Mouse (Mus musculus) lung, embryonic 14.5 days (tissue): ENCODE results near the gene Pnmal1. TPM values are rescaled to one million over a fixed set of nuclear protein-coding genes. Genes with fewer than 3 reads are reported as not detected.
A peak's percentile ranks its signal among the peaks of the same experiment; 100 is the strongest.

Experiments used
- ATAC-seq: fragments of 200-750 bp; cut with Nextera tagmentation; 2 replicates; pipeline ENCODE4 v1.8.0; 2017; ENCODE audit warnings: mild to moderate bottlenecking, moderate TSS enrichment, moderate library complexity; ENCODE audit not compliant: insufficient read depth
- DNase-seq: peaks from one replicate; pipeline ENCODE4 v3.0.0-alpha.2; 2015
- H3K27ac ChIP-seq: fragments of 300-500 bp; sonication (generic); 2 replicates; pipeline ENCODE4 v1.5.1; 2014; ENCODE audit warnings: low read depth, mild to moderate bottlenecking, moderate library complexity
- H3K27me3 ChIP-seq: fragments of 300-500 bp; sonication (generic); 2 replicates; pipeline ENCODE4 v1.6.1; 2014; ENCODE audit warnings: low read length, control low read depth; ENCODE audit not compliant: insufficient read depth
- H3K36me3 ChIP-seq: fragments of 300-500 bp; sonication (generic); 2 replicates; pipeline ENCODE4 v1.6.1; 2014; ENCODE audit warnings: control low read depth; ENCODE audit not compliant: insufficient read depth
- H3K4me1 ChIP-seq: fragments of 300-500 bp; sonication (generic); 2 replicates; pipeline ENCODE4 v1.6.1; 2014; ENCODE audit warnings: antibody characterized with exemption, control low read depth; ENCODE audit not compliant: insufficient read depth
- H3K4me2 ChIP-seq: fragments of 300-500 bp; sonication (generic); 2 replicates; pipeline ENCODE4 v1.6.1; 2014; ENCODE audit warnings: mild to moderate bottlenecking
- H3K4me3 ChIP-seq: fragments of 300-500 bp; sonication (generic); 2 replicates; pipeline ENCODE4 v1.5.1; 2014; ENCODE audit warnings: low read depth, low read length
- H3K9ac ChIP-seq: fragments of 300-500 bp; sonication (generic); 2 replicates; pipeline ENCODE4 v1.6.1; 2014
- H3K9me3 ChIP-seq: fragments of 300-500 bp; sonication (generic); 2 replicates; pipeline ENCODE4 v1.6.1; 2016; ENCODE audit warnings: low read depth, low read length, control low read depth
- CTCF ChIP-seq: IDR thresholded peaks from 2 replicates; pipeline ENCODE4 v1.5.1; 2016; ENCODE audit warnings: antibody characterized with exemption, low read depth
- WGBS: fragments of 180-500 bp; shearing (Covaris S2); extraction: QIAGEN DNeasy Blood & Tissue Kit; methylation state at CpG from one replicate; pipeline ENCODE4 v1.1.7; 2014; 5-methylcytosine and 5-hydroxymethylcytosine counted together
- polyA plus RNA-seq: library from polyadenylated mRNA; unstranded; fragments of >200 nt; fragmentation: Nextera tagmentation; extraction: Ambion mirVana; gene quantifications from 2 replicates; pipeline ENCODE4 v1.2.1, GENCODE M21; 2014

The Pnmal1 gene
- polyA plus RNA-seq, 1 experiment from 2014 or later, result 0.11 TPM

- H3K4me2 ChIP-seq, result no peak overlapping the region
- no peak overlapping the region for H3K9ac ChIP-seq
- H3K4me1 ChIP-seq, result peaks cover 4% of the 10 kb centered on the region; the same call in 1 of the 2 replicates
- no peak for DNase-seq
- H3K9me3 ChIP-seq, result no peaks in the 10 kb centered on the region
- H3K27me3 ChIP-seq, result no peaks in the 10 kb centered on the region
- no peak overlapping the region for H3K4me3 ChIP-seq
- 83% methylated on average over 3 of the region's 3 CpGs for WGBS
- TF ChIP-seq CTCF, result no peak
- ATAC-seq, result no peak
- H3K36me3 ChIP-seq, result no peaks in the 10 kb centered on the region
- no peak overlapping the region for H3K27ac ChIP-seq
These were observed 19.1 kb downstream of the Pnmal1 start for GRCm38 (mm10) chr7:16978593-16978992.

GRCm38 (mm10) chr7:16980348-16980747 lies 20.9 kb downstream of the Pnmal1 start:
- H3K27ac ChIP-seq, result peak overlapping the region; percentile 56
- H3K9me3 ChIP-seq, result no peaks in the 10 kb centered on the region
- WGBS, result under 1% methylated on average over 12 of the region's 12 CpGs
- TF ChIP-seq CTCF, result no peak
- H3K4me3 ChIP-seq, result peak overlapping the region; percentile 15; the same call in 1 of the 2 replicates
- H3K36me3 ChIP-seq, result no peaks in the 10 kb centered on the region
- H3K27me3 ChIP-seq, result no peaks in the 10 kb centered on the region
- ATAC-seq (peak; percentile 85), DNase-seq (peak; percentile 76)
- peak overlapping the region; percentile 53 for H3K4me2 ChIP-seq
- peak overlapping the region; percentile 40 for H3K9ac ChIP-seq
- H3K4me1 ChIP-seq, result peaks cover 4% of the 10 kb centered on the region; the same call in 1 of the 2 replicates

GRCm38 (mm10) chr7:16982859-16983568 lies 23.5 kb downstream of the Pnmal1 start, which contains the start of gene Gm42372:
TSS of gene Gm42372 (plus strand) at chr7:16983086.
- no peak within 1 kb of the TSS for H3K9ac ChIP-seq

GRCm38 (mm10) chr7:16987541-16988149 lies 28.2 kb downstream of the Pnmal1 start:
- H3K9me3 ChIP-seq, result no peaks in the 10 kb centered on the region
- H3K27me3 ChIP-seq, result no peaks in the 10 kb centered on the region
- no peak overlapping the region for H3K4me2 ChIP-seq
- no peak for TF ChIP-seq CTCF
- H3K4me3 ChIP-seq, result no peak overlapping the region
- 34% methylated on average over 7 of the region's 7 CpGs for WGBS
- H3K9ac ChIP-seq, result no peak overlapping the region
- ATAC-seq (no peak), DNase-seq (peak; percentile 13)
- H3K4me1 ChIP-seq, result peaks cover 22% of the 10 kb centered on the region
- H3K27ac ChIP-seq, result no peak overlapping the region
- H3K36me3 ChIP-seq, result no peaks in the 10 kb centered on the region

More at GRCm38 (mm10) chr7:16982859-16983568, 23.5 kb downstream of the Pnmal1 start, which contains the start of gene Gm42372:
- peaks cover 9% of the 10 kb centered on the region; the same call in 1 of the 2 replicates for H3K4me1 ChIP-seq
- WGBS, result 23% methylated on average over 26 of the region's 26 CpGs
- no peaks in the 10 kb centered on the region for H3K27me3 ChIP-seq
- DNase-seq (peak; percentile 72), ATAC-seq (no peak)
- no peak within 1 kb of the TSS for H3K4me3 ChIP-seq
- no peak for TF ChIP-seq CTCF
- no peaks in the 10 kb centered on the region for H3K9me3 ChIP-seq
- H3K27ac ChIP-seq, result no peak within 1 kb of the TSS
- no peaks in the 10 kb centered on the region for H3K36me3 ChIP-seq
- H3K4me2 ChIP-seq, result peak within 1 kb of the TSS; percentile 35; the same call in 1 of the 2 replicates

GRCm38 (mm10) chr7:16988405-16988804 lies 28.9 kb downstream of the Pnmal1 start:
- H3K27me3 ChIP-seq, result no peaks in the 10 kb centered on the region
- H3K27ac ChIP-seq, result no peak overlapping the region
- no peak for TF ChIP-seq CTCF
- no peaks in the 10 kb centered on the region for H3K36me3 ChIP-seq
- peaks cover 18% of the 10 kb centered on the region for H3K4me1 ChIP-seq
- 29% methylated on average over 3 of the region's 3 CpGs for WGBS
- no peak overlapping the region for H3K4me3 ChIP-seq
- peak; percentile 14 for ATAC-seq
- no peak overlapping the region for H3K9ac ChIP-seq
- DNase-seq, result peak; percentile 90
- no peaks in the 10 kb centered on the region for H3K9me3 ChIP-seq
- no peak overlapping the region for H3K4me2 ChIP-seq

- TF ChIP-seq CTCF, result no peak
- no peaks in the 10 kb centered on the region for H3K27me3 ChIP-seq
- H3K4me1 ChIP-seq, result peaks cover 19% of the 10 kb centered on the region
- WGBS, result 27% methylated on average over 15 of the region's 15 CpGs
- H3K27ac ChIP-seq, result peak overlapping the region; percentile 89
- H3K4me3 ChIP-seq, result no peak overlapping the region
- H3K4me2 ChIP-seq, result peak overlapping the region; percentile 22; the same call in 1 of the 2 replicates
- H3K9me3 ChIP-seq, result no peaks in the 10 kb centered on the region
- H3K36me3 ChIP-seq, result peaks cover under 1% of the 10 kb centered on the region; the same call in 1 of the 2 replicates
- ATAC-seq (no peak), DNase-seq (peak; percentile 61)
- no peak overlapping the region for H3K9ac ChIP-seq
These were observed 30.7 kb downstream of the Pnmal1 start for GRCm38 (mm10) chr7:16990006-16990744.
